Mouse (Mus musculus): ENCODE results near the gene Ankrd13d. TPM values are rescaled to one million over a fixed set of nuclear protein-coding genes. Genes with fewer than 3 reads are reported as not detected.

Gene Ankrd13d
- total and polyA plus RNA-seq, 2 experiments from 2014 or later: 79.1 to 106 TPM

DNA sequence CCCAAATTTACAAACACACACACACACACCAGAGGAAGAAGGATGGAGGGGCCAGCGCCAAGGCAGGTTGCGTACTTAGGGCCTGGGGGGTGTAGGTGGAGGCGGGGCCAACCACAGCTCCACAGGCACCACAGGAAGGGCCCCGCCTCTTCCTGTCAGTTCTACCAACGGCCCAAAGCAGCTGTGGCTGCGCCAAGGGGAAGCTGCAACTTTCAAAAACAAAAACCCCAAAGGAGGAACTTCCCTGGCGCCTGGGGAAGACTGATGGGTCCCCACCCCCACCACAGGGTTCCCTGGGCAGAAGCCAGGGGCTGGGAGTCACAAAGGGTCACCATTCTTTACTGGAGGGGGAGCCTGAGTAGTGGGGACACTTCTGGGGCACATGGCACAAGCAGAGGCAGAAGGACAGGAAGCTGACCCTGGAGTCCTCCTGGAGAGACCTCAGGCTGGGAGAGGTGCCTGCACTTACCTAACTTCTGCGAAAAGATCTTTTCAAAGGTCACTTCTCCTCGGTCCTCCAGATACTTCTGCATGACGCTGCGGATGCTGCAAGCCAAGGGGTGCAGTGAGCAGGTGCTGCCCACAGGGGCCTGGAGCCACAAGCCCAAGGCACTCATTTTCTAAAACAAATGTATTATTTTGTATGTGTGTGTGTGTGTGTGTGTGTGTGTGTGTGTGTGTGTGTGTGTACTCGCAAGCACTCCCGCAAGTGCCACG lies 11.6 kb upstream of the Ankrd13d start:
- Histone ChIP-seq H3K27me3 (ENCODE audit: insufficient read depth, low read length) (no peaks in the 10 kb centered on the region), H3K4me2 (ENCODE audit: low read depth, low read length, poor library complexity, severe bottlenecking) (no peak overlapping the region), H3K9me3 (ENCODE audit: low read length) (no peaks in the 10 kb centered on the region), H3K9ac (replicated peaks; ENCODE audit: low read length, poor library complexity, severe bottlenecking) (no peak overlapping the region), H3K4me3 (ENCODE audit: low read depth, low read length) (no peak overlapping the region), H3K27ac (ENCODE audit: low read depth, low read length) (0 out of 2 replicates have a peak overlapping the region, but pooled peaks have one; percentile 6), H3K36me3 (ENCODE audit: insufficient read depth, low read length) (peaks cover 42% of the 10 kb centered on the region), H3K4me1 (ENCODE audit: insufficient read depth, low read length) (no peaks in the 10 kb centered on the region)
- peak; percentile 5 for DNase-seq (ENCODE audit: low spot score)
- no peak for TF ChIP-seq CTCF (IDR thresholded peaks at IDR 0.05)
- ATAC-seq (ENCODE audit: low FRiP score): no peak
- WGBS: 81% methylated on average over 14 of the region's 14 CpGs

DNA sequence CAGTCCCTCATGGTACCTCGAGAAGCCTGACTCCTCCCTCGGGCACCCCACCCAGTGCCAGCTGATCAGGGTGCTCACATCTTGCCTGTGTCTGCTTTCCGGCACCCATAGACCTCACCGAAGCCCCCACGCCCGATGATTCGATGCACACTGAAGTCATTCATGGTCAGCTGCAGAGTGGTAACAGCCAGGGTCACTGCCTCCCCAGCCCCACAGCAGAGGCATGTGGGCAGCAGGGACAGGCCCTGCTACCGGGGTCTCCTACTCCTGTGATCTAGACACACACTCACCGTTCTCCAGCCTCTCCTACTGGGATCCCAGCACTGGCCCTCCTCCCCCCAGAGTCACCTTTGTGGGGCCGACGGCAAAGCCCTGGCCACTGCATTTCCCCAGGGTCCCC lies 8.2 kb upstream of the Ankrd13d start:
- Histone ChIP-seq H3K27me3 (ENCODE audit: insufficient read depth, low read length) (no peaks in the 10 kb centered on the region), H3K36me3 (ENCODE audit: insufficient read depth, low read length) (peaks cover 69% of the 10 kb centered on the region), H3K4me3 (ENCODE audit: low read depth, low read length) (no peak overlapping the region), H3K9me3 (ENCODE audit: low read length) (no peaks in the 10 kb centered on the region), H3K9ac (replicated peaks; ENCODE audit: low read length, poor library complexity, severe bottlenecking) (no peak overlapping the region), H3K4me2 (ENCODE audit: low read depth, low read length, poor library complexity, severe bottlenecking) (no peak overlapping the region), H3K27ac (ENCODE audit: low read depth, low read length) (no peak overlapping the region), H3K4me1 (ENCODE audit: insufficient read depth, low read length) (no peaks in the 10 kb centered on the region)
- TF ChIP-seq CTCF (IDR thresholded peaks at IDR 0.05): no peak
- ATAC-seq (ENCODE audit: low FRiP score) (no peak), DNase-seq (ENCODE audit: low spot score) (no peak)
- 95% methylated on average over 11 of the region's 11 CpGs for WGBS

- Histone ChIP-seq H3K36me3 (ENCODE audit: insufficient read depth, low read length) (peaks cover 72% of the 10 kb centered on the region), H3K27me3 (ENCODE audit: insufficient read depth, low read length) (no peaks in the 10 kb centered on the region), H3K9me3 (ENCODE audit: low read length) (no peaks in the 10 kb centered on the region), H3K4me2 (ENCODE audit: low read depth, low read length, poor library complexity, severe bottlenecking) (no peak overlapping the region), H3K4me3 (ENCODE audit: low read depth, low read length) (no peak overlapping the region), H3K4me1 (ENCODE audit: insufficient read depth, low read length) (no peaks in the 10 kb centered on the region), H3K27ac (ENCODE audit: low read depth, low read length) (no peak overlapping the region), H3K9ac (replicated peaks; ENCODE audit: low read length, poor library complexity, severe bottlenecking) (no peak overlapping the region)
- WGBS: 83% methylated on average over 15 of the region's 15 CpGs
- TF ChIP-seq CTCF (IDR thresholded peaks at IDR 0.05): no peak
- no peak; the same call in 1 of the 2 replicates for ATAC-seq (ENCODE audit: low FRiP score)
- DNase-seq (ENCODE audit: low spot score): no peak
These were observed 7.8 kb upstream of the Ankrd13d start for GRCm38 (mm10) chr19:4290749-4291148.

- Histone ChIP-seq H3K27me3 (ENCODE audit: insufficient read depth, low read length) (no peaks in the 10 kb centered on the region), H3K36me3 (ENCODE audit: insufficient read depth, low read length) (peaks cover 38% of the 10 kb centered on the region), H3K9me3 (ENCODE audit: low read length) (no peaks in the 10 kb centered on the region), H3K27ac (ENCODE audit: low read depth, low read length) (peak overlapping the region; percentile 86), H3K4me3 (ENCODE audit: low read depth, low read length) (peak overlapping the region; percentile 69), H3K9ac (replicated peaks; ENCODE audit: low read length, poor library complexity, severe bottlenecking) (peak overlapping the region; percentile 84; the same call in 1 of the 2 replicates), H3K4me1 (ENCODE audit: insufficient read depth, low read length) (peaks cover 8% of the 10 kb centered on the region), H3K4me2 (ENCODE audit: low read depth, low read length, poor library complexity, severe bottlenecking) (peak overlapping the region; percentile 67)
- WGBS: 40% methylated on average over 7 of the region's 7 CpGs
- no peak for TF ChIP-seq CTCF (IDR thresholded peaks at IDR 0.05)
- ATAC-seq (ENCODE audit: low FRiP score): no peak
- DNase-seq (ENCODE audit: low spot score): peak; percentile 8
These were observed 716 bp upstream of the Ankrd13d start for GRCm38 (mm10) chr19:4283653-4284052.

GRCm38 (mm10) chr19:4280425-4280824 lies 2.5 kb downstream of the Ankrd13d start:
- H3K4me1 ChIP-seq (ENCODE audit: insufficient read depth, low read length): peaks cover 8% of the 10 kb centered on the region
- 97% methylated on average over 9 of the region's 9 CpGs for WGBS
- H3K27ac ChIP-seq (ENCODE audit: low read depth, low read length): no peak overlapping the region
- no peak overlapping the region for H3K4me2 ChIP-seq (ENCODE audit: low read depth, low read length, poor library complexity, severe bottlenecking)
- no peaks in the 10 kb centered on the region for H3K27me3 ChIP-seq (ENCODE audit: insufficient read depth, low read length)
- ATAC-seq (ENCODE audit: low FRiP score) (no peak), DNase-seq (ENCODE audit: low spot score) (no peak)
- no peaks in the 10 kb centered on the region for H3K9me3 ChIP-seq (ENCODE audit: low read length)
- H3K36me3 ChIP-seq (ENCODE audit: insufficient read depth, low read length): peaks cover 7% of the 10 kb centered on the region
- TF ChIP-seq CTCF (IDR thresholded peaks at IDR 0.05): no peak
- no peak overlapping the region for H3K9ac ChIP-seq (replicated peaks; ENCODE audit: low read length, poor library complexity, severe bottlenecking)
- no peak overlapping the region for H3K4me3 ChIP-seq (ENCODE audit: low read depth, low read length)

DNA sequence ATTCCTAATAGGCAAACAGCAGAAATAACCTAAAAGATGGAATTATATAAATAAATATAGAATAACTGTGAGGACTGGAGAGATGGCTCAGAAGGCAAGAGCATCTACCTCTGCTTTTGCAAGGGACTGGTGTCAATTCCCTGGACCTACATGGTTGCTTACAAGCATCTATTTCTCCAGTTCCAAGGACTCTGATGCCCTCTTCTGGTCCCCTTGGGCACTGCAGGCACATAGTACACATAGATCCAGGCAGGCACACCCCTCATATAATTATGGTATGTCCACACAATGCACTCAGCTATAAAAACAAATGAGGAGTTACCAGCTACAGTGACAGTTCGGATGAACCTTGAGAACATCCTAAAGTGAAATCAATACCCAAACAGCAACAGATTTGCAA lies 3.5 kb downstream of the Ankrd13d start:
- no peak for DNase-seq (ENCODE audit: low spot score)
- peak; percentile 52 for TF ChIP-seq CTCF (IDR thresholded peaks at IDR 0.05)
- no peak overlapping the region for H3K27ac ChIP-seq (ENCODE audit: low read depth, low read length)
- no peaks in the 10 kb centered on the region for H3K27me3 ChIP-seq (ENCODE audit: insufficient read depth, low read length)
- no peak overlapping the region for H3K4me3 ChIP-seq (ENCODE audit: low read depth, low read length)
- H3K9me3 ChIP-seq (ENCODE audit: low read length): no peaks in the 10 kb centered on the region
- ATAC-seq (ENCODE audit: low FRiP score): no peak
- WGBS: 95% methylated on average over 1 of the region's 1 CpGs
- no peak overlapping the region for H3K4me2 ChIP-seq (ENCODE audit: low read depth, low read length, poor library complexity, severe bottlenecking)
- peaks cover 8% of the 10 kb centered on the region for H3K4me1 ChIP-seq (ENCODE audit: insufficient read depth, low read length)
- H3K36me3 ChIP-seq (ENCODE audit: insufficient read depth, low read length): peaks cover 6% of the 10 kb centered on the region; the same call in 1 of the 2 replicates
- H3K9ac ChIP-seq (replicated peaks; ENCODE audit: low read length, poor library complexity, severe bottlenecking): no peak overlapping the region

All from midbrain, postnatal 0 days (tissue).